Mouse (Mus musculus) erythroblast, adult 5-6 weeks (primary cell): ENCODE results near the gene Atp11a. TPM values are rescaled to one million over a fixed set of nuclear protein-coding genes. Genes with fewer than 3 reads are reported as not detected.

Source experiments
- ATAC-seq: replicated peaks from 2 replicates; pipeline ENCODE4 v1.8.0; 2016; ENCODE audit warnings: moderate number of reproducible peaks, mild to moderate bottlenecking, moderate TSS enrichment, inconsistent platforms; ENCODE audit not compliant: poor library complexity, low FRiP score, severe bottlenecking
- total RNA-seq, 2 experiments: library from RNA; stranded (forward) in 1 of 2; stranded (reverse) in 1 of 2; fragments of 150-400 nt in 1 of 2; fragments of 200-764, 138-1000 nt in 1 of 2; gene quantifications; 2 replicates each; pipeline versions ENCODE4 v1.2.3 to v1.2.4; 2015 to 2017; ENCODE audit warnings: low replicate concordance in 2 of 2

The Atp11a gene
- total RNA-seq, 2 experiments from 2014 or later, result 8.3 to 9.4 TPM

DNA sequence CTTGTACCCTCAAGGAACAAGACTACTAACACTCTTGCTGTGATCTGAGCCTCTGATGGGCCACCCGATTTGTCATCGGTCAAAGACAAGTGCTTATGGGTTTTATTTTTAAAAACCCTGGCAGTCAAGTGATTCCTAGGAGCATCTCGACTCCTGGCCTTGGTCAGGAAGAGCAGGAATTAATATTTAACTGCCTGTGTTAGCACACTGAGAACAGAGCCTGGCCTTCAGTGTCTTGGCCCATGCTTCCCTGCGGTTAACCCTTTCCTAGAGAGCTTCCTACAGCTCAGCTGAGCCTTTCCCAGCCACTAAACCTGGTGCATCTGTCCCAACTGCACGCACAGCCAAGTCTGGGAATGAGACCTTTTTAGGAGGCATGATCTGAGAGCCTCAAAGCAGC is 48.1 kb downstream of the Atp11a start:
- no peak for ATAC-seq

DNA sequence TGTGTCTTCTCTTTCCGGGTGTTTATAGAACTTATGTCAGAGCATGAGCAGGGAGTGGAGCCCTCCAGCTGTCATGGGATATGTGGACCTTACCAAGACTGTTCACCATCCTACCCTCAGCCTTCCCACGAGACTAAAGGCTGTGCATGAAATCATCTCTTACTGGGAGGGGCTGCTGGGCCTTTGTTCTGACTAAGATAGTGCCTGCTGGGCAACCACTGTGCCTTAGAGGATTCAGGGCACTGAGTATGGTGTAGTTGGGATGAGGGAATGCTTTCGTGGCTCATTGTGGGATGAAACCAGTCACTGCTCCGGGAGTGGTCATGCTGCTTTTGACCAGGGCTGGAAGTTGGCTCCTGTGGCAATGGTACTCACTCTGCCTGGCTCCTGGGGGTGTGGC is 48.8 kb downstream of the Atp11a start:
- ATAC-seq, result no peak

DNA sequence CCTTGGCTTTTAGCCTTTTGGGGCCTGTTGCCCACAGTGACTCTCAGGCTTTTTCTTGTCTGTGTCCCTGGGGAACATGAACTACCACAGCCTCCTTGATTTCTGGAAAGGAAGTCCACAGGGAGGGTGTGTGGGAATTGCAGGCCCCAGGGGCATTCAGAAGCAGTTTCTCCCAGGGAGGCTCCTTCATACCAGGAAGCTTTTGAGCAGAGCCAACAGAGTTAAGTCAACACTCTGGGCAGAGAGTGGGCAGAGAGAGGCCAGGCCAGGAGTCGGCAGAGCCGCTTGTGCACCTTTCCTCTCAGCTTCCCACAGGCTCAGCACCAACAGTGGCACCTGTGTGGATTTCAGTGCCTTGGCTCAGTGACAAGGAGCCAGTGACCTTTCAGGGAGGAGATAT is 51.2 kb downstream of the Atp11a start:
- ATAC-seq, result no peak

DNA sequence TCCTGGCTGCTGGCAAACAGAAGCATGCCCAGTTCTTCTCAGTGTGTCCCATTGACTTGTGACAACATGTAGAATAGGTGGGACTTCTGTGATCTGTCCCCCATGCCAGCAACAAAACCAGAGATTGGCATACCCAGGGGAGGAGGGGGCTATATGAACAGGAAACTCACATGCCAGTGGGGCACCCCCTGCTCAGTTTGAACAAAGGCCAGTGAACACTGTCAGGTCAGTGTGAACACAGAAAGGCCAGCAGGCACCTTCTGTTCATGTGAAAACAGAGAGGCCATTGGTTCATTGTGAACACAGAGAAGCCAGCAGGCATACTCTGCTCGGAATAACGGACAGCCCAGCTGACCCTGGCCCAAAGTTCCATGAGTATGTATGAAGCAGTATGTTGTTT is 52.7 kb downstream of the Atp11a start:
- ATAC-seq, result no peak

DNA sequence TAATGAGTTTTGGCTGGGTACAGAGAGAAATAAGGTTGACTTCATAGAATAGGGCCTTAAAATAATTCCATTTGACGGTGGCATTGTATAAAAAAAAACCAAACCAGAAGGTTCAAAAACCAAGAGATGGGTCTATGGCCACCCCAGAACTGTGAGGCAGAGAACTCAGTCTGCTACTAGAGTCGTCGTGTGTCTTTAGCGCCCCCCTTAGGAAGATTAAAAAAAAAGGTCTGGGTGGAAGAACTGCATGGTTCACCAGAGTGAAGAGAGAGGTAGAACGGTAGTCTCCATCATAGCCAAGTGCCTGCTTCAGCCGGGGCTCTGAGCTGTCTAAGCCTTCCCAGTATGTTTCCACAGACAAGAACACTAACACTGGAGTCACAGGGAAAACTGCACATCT is 54.4 kb downstream of the Atp11a start:
- ATAC-seq, result no peak

DNA sequence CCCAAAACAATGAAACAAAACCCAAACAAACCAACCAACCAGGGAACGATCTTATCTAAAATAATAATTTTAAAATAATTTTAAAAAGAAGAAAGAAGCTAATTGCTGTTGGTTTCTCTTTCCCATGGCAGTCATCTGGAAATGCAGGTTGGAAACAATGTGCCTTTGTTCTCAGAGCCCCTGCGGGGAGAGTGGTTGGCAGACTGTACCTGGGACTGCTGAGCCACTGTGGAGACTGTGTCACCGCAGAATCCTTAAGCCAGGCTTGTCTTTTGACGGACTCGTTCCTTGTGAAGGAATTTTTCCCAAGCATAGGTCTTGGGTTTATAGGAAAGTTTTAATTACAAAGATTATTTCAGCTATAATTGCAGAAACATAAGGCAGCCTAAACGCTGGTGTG is 59.6 kb downstream of the Atp11a start:
- no peak for ATAC-seq

DNA sequence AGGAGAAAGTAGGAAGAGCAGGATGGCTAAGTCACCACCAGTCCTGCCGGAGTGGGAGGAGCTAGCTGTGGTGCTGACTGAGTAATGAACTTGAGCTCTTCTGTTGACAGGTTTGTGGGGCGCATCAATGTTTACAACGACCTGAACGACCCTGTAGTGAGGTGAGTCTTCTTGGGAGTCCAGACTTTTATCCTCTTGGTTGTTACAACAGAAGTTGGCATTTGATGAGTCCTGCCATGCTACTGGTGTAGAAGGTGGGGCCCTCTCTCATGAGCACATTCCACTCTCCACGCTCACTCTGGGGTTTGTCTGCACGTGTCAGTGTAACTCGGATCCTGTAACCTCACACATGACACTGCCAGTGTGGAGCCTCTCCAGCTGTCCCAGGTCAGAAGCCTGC is 66.1 kb downstream of the Atp11a start:
- no peak for ATAC-seq

DNA sequence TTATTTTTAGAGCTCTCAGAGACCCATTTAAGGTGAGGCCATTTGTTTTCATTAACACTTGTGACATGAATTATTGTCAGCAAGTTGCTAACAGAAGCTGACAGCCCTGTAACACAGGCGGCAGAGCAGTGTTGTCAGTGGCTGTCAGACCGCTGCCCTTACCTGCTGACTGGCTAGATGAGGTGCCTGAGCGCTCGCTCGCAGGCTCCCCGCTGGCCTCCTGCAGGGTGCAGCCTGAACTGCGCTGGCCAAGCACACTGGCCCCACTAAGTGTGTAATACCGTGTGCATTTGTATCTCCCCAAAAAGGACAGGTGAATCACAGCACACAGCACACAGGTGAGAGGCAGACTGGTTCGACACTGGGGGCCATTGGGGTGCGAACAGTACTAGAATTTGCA is 67.7 kb downstream of the Atp11a start:
- ATAC-seq, result no peak

DNA sequence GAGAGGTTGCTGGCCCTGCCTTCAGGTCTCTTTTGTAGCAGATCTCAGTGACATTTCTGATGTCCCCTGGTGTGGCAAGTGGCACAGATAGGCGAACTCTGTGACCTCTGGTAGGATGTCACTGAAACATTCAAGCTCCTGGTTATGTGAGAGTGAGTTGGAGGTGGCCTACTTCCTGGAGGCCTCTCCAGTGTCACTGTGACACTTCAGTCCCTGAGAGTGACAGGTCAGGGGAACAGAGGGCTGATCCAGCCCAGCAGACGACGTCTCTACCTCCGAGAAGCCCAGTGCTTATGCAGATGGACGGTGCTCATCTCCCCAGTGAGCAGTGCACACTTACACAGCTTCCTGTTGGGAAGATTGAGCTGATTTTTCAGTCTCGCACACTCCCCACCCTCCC is 68.4 kb downstream of the Atp11a start:
- no peak for ATAC-seq

DNA sequence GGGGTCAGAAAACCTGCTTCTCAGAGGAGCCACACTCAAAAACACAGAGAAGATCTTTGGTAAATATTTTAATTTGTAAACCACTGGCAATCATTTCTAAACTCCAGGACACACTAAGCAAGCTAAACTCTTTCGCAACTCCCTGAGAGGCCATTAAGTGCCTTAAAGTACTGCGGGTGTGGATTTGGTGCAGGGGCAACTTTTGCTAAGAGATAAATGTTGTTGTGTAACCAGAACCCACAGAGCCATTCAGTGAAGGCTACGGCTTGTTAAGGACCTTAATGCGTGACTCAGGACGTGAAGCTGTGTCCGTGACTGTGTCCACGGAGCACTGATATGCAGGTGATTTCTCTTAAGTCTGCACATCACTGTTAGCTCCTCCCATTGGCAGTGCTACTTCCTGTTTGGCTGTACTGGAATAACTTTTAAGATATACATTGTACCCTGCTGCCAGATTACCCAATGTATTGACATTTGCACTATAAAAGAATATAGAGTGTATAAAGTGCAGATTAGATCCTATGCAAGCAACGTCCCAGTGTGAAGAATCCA is 68.9 kb downstream of the Atp11a start:
- no peak for ATAC-seq

DNA sequence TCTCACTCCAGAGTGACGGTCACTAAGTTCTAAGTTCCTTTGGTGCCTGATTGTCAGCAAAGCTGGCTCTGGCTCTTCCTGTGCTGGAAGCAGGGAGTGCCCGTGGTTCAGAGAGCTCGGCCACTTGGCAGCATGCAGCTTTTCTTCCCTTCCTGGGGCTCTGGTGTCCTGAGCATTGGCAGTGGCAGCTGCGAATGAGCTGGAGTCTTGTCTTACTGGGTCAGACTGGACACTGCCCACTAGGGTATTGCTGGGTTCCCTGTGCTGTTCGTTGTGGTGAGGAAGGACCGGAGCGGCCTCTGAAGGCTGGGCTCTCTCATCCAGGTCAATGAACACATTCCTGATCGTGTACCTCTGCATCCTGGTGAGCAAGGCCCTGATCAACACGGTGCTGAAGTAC is 70.3 kb downstream of the Atp11a start:
- no peak for ATAC-seq

DNA sequence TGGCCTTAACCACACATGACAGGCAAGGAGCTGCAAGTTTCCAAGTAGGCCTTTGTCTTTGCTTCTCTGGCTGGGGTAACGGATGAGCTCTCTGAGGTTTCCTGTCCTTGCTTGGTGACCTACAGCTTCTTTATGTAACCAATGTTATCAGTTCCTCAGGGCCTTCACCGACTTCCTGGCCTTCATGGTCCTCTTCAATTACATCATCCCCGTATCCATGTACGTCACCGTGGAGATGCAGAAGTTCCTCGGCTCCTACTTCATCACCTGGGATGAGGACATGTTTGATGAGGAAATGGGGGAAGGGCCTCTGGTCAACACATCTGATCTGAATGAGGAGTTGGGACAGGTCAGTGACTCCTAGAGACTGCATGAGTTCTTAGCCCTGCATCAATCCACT is 71.5 kb downstream of the Atp11a start:
- no peak for ATAC-seq

DNA sequence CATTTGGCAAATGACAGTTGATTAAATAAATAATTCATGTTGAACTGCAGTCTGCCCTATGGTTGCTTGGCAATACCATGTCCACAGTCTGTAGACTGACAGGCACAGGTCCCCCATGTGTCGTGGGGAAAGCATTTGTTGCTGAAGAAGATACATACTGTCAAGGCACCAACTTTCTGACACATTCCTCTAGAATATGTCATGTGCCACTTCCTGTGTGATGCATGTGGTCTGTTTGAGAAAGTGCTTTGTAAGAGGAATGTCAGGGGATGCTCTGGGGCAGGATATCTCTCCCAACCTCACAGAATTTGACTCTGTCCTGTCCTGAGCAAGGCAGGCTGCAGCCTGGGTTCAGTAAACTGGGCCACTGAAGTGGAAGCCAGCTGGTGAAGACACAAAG is 72.6 kb downstream of the Atp11a start:
- no peak for ATAC-seq

DNA sequence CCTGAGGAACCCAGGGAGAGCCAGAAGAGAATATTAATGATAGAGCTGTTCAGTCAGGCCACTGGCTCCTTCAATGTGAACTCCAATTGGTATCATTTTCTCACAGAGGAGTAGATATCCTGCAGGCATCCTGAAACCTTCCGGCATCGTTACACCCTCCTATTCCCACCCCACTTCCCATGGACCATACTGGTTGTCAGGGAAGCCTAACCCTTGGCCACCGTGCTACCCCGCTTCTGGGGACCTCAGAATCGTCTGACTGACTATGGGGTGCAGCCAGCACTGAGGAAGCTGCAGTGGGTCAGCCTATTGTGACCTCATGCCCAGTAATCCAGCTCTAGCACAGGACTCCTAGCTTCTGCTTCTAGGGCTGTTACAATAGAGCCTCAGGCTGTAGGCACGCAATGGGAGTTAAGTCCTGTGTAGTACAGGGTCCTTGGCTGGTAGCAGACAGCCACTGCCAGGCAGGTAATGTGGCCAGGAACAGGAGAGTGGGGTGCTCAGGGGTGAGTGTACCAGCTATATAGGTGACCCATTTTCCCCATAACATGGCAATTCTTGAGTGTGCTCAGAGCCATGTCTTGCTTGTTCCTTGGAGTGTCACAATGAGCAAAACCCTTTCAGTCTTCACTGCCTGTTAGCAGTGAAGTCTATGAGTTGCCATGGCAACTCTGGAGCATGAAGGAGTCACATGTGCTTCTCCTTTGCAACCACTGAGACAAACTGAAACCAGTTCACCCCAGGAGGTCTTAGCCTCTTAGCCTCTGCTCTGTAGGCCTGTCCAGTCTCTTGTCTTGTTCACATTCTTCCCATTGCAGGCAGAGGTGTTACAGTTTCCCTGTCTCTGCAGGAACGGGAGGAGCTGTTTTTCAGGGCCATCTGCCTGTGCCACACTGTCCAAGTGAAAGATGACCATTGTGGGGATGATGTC is 75.1 kb downstream of the Atp11a start:
- no peak for ATAC-seq

DNA sequence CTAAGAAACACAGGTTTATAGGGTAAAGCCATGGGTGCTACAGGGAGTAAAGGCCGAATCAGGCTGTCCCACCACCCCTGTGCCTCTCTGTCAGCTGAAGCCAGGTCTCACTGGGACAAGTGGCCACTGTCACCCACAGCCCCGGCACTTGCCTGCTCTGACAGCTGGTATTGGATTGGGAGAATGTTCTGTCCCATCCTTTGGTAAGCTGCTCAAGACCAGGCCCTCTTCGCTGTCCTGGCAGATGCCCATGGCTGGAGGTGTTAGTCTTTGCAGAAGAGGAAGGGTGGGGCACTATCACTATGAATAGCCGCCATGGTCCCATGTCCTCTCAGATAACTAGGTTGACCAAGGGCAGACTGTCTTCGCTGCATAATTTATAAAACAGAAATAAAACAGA is 76.8 kb downstream of the Atp11a start:
- ATAC-seq, result no peak

DNA sequence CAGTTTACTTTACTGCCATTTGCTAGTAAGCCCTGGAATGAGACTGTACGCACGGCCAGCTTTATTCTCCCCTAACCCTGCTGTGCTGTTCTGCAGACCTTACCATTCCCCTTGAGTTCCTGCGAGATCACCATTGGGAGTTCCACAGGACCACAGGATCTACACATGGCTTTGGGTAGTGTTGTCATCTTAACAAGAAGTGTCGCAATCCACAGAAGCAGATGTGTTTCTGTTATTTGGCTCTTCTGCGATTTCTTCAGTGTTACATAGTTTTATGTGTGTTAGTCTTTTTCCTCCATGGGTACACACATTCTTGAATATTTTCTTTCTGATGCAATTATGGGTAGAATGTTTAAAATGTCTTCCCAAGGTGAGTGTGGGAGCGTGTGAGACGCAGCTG is 84.0 kb downstream of the Atp11a start:
- no peak for ATAC-seq

DNA sequence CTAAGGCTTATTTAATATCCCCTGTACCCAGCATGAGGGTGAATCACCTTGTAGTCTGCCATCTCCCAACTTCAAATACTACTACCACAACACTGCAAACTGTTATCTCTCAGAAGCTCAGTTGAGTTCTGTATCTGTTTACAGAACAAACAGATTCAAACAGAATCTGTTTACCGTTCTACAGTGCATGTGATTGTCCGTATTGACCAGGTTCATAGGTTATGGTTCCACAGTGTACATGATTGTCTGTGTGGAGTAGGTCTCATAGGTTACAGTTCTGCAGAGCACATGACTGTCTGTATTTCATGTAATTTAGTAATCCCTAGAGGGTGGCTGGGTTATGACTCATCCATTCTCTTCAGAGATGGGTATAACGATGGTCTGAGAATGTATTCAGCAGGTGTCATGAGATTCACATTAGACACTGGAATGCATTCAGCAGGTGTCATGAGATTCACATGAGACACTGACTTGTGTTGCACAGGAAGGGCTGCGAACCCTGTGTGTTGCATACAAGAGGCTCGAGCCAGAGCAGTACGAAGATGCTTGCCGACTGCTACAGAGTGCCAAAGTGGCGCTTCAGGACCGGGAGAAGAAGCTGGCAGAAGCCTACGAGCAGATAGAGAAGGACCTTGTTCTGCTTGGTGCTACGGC is 85.7 kb downstream of the Atp11a start:
- ATAC-seq, result no peak

DNA sequence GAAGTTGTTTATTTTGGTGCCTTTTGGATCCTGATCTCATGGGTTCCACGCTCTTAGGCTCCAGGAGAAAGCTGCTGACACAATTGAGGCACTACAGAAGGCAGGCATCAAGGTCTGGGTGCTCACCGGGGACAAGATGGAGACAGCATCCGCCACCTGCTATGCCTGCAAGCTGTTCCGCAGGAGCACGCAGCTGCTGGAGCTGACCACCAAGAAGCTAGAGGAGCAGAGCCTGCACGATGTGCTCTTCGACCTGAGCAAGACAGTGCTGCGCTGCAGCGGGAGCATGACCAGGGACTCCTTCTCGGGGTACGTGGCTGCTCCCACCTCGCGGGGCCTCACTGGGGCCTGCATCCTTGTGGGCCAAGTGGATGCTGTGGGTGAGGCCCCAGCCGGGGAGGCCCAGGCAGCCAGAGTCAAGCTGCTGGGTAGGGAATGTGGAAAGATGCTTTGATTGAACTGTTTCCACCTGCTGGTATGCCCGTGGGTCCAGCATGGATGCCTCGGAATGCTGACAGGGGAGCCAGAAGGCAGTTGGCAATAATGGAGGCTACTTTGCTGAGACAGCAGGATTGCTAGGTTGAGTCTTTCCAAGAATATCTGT is 87.6 kb downstream of the Atp11a start:
- no peak for ATAC-seq

DNA sequence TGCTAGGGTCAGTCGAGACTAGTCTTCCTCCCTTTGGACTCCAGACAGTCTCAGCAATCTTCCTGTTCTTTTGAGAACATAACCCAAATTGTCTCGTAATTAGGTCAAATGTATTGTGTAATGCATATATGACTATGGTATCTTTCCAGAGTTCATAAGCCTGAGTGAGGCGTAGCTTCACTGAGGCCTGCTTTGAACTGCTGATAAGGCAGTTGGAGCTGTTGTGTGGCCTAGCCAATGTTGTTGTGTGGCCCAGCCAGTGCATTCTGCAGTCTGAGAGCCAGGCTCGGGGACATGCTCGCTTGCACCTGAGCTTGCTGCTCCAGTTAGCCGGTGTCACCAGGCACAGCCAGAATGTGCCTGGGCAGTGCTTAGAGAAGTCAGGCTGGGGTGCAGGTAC is 89.6 kb downstream of the Atp11a start:
- no peak for ATAC-seq

DNA sequence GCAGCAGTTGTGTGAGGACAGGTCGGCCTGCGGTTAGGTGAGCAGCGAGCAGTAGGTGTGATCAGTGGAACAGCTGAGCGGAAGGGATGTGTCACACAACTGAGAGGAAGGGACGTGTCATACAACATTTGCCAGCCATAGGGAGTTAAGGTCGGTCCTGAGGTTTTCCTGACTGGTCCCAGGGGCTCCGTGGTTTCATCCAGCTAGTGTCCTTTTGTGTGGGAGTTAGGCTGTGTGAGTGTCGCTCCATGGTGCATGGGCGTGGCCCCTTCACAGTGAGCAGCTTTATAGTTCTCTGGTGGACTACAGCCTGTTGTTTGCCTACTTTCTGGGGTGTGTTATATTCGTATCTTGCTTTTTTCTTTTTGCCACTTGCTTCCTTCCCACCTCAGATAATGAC is 94.4 kb downstream of the Atp11a start:
- ATAC-seq, result no peak

DNA sequence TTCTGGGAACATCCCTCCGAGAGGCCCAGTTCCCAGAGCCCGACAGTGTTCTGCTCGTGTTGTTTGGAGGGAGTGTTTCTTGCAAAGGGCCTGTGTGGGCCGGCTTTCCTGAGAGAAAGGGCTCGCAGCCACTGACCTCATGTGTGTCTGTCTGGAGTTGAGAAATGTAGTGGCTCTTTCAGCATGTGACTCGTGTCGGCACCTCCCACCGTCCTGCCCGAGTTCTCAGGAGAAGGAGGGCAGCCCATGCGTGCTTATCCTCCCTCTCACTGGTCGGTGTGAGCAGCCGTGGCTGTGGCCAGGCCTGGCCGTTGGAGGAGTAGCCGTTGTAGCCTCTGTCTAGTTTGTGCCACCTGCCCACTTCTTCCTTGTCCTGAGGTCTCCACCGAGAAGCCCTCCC is 99.2 kb downstream of the Atp11a start:
- ATAC-seq, result no peak
